Mouse (Mus musculus): ENCODE results near the gene Hs2st1.

The Hs2st1 gene

DNA sequence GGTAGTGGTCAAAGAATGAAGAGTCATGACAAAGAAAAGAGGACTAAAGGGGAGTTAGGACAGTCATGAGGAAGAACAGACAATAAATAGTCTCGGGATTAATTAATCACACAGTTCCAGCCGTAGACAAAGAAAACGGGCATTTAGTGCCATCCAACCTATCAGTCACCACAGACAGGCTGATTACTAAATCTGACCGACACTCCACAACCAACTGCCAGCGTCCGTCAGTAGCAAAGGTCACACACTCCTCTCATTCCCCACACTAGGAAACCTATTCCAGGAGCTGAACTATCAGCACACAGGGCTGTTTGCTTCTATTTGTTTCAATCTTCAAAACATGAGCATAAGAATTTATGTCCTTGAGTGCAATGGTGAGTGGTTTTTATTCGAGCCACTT lies 16.0 kb downstream of the Hs2st1 start:
- DNase-seq (ENCODE audit: low spot score in 2 of 2), result no peak

DNA sequence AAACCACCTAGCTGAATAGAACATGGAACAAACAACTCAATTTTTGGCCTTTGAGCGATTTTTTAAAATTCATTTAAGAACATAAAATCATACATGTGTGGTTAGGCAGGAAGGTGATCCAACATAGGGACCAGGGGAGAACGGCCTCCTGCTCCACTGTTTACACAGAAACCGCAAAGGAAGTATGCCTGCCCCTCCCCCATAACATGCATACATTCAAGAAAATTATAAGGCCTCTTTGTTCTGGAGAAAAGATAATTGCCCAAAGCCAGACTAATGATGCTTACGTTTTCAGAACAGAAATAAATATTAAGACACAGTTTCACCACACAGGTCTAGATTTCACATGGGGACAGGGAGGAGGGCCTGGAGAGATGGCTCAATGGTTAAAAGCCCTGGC lies 18.6 kb downstream of the Hs2st1 start:
- DNase-seq (ENCODE audit: low spot score in 2 of 2), result no peak

DNA sequence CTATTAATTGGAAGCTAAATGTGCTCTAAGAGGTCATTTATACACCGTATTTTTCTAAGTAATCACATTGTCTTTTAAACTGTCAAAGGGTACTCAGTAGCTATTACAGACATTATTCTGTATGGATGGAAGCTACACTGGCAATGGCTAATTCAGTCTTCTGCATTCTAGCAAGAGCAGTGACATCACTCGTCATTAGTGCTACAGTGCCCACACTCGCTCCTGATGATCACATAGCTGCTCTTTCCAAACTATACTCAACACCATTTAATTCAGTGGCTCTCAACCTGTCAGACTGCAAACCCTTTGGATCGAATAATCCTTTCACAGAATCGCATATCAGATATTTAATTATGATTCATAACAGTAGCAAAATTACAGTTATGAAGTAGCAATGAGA lies 19.3 kb downstream of the Hs2st1 start:
- DNase-seq (ENCODE audit: low spot score in 2 of 2), result no peak

DNA sequence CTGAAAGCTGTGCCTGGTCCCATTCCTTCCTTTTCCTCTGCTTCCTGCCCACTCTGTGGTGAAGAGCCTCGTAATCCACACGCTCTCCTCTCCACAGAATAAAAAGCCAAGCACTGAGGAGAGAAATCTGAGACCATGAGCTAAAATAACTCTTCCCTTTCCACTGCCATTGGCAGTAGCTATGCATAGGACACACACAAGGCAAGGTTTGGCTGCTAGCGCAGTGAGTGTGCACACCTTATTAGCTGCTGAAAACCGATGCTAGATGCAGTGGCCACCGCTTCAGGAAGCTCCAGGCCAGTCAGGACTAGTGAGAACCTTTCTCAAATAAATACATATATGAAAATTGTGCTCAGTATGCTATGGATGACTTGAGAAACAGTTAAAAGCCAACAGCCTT lies 19.9 kb downstream of the Hs2st1 start:
- DNase-seq (ENCODE audit: low spot score in 2 of 2), result no peak

DNA sequence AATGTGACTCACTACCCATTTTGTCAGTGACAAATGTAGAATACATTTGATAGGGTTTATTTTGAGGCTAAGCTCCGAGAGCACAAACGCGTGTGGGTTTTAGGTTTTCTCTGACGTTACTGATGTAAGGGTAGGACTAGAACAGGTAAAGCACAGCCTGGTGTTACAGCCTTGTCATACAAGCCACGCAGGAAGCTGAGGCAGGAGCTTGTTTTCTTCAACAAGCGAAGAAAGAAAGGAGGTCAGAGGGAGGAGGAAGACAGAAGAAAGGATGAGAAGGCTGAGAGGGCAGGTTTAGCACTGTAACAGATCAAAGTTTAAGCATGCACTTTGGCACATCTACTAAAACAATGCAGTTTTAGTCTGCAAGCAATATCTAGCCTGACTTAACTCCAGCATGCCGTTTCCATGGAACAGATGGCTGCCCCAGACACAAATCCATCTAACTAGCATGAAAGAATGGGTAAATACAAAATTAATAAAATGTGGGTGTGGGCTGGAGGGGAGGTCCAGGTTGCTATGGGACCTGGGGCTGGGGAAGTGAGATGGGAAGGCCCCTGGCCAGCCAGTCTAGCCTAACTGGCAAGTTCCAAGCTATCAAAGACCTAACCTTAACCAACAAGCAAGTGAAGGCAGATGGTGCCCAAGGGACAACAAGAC lies 21.7 kb downstream of the Hs2st1 start:
- DNase-seq (ENCODE audit: low spot score in 2 of 2), result no peak

DNA sequence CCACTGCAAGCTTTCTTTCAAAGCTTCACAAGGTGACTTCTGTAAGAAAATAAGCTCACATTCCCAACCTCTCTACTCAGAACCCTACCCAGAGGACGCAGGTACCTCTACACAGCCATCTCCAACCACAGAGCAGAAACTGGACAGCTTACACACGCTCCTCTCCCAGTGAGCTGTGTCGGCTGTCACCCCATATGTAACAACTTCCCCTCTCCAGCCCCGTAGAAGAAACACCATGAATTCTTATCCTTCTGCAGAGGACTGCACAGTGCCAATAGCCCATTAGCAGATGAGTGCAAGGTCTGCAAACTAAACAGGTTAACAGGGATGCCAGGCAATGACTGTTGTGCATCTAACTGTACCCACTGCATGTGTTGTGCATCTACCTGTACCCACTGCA lies 23.5 kb downstream of the Hs2st1 start:
- no peak for DNase-seq (ENCODE audit: low spot score in 2 of 2)

DNA sequence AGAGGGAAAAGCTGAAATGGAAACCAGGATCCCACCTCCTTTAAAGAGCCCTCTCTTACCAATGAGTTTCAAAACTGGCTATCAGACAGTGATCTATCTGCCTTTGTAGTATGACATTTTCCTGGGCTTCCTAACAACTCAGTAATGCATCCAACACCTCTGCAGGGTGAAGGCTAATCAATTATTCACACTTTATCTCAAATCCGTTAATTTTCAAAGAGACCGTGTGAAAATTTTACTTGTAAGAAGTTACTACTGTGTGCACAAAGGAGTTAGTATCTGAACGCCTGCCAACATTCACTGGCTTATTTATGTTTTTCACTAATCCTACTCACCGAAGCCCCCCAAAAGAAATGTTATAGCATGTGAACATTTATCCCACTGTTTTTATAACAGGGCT lies 24.1 kb downstream of the Hs2st1 start:
- no peak for DNase-seq (ENCODE audit: low spot score in 2 of 2)

DNA sequence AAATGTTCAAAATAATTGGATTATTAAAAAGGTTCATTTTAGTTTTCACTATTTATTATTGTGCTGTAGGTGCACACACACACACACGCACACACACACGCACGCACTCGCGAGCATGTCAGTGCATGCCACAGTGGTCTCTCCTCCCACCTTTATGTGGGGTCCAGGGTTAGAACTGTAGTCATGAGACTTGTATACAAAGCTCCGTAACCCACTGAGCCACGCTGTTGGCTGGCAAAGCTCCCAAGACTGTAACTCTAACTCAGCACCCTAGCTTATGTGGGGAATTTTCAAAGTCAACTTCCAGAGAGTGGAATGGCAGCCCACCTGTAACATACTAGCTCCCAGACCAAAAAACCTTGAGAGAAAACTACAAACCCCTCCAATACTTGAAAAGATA lies 24.8 kb downstream of the Hs2st1 start:
- DNase-seq (ENCODE audit: low spot score in 2 of 2), result no peak

DNA sequence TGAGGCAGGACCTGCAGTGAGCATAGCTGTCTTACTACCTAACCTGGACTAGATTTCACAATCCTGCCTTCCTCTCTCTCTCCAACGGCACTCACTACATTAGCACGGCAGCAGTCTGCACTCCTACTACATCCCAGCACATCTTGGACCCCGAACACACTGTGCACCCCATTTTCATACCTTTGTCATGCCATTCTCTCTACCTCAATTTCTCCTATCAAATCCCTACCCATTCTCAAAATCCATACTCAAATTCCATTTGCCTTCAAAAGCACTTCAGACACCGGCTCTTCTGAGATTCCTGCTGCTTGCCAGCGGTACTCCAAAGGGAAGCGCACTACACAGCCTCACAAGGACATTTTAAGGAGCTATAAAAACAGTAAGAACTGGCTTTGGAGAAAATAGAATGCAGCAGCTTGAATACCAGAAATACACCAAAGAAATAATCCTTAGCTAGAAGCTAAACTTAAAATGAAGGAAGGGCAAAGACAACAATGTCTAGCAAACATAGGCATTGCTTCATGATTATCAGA lies 28.0 kb downstream of the Hs2st1 start:
- no peak for DNase-seq (ENCODE audit: low spot score in 2 of 2)

DNA sequence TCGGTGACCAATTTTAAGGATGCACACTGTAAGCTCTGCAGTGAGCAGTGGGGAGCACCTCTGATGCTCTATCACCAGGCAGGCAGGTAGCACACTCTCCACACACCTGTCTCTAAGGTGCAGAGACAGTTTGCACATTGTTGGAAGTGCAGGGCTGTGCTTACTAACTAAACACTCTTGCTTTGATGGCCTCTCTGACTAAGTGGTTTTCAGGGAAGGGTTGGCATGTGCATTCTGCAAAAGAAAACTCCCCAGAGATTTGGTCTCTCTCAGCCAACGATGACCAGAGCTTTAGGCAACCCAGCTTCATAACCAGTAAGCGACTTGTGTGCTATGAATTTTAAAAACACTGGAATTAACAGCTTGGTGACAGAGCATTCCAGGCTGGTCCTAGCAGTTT lies 29.2 kb downstream of the Hs2st1 start:
- no peak for DNase-seq (ENCODE audit: low spot score in 2 of 2)

DNA sequence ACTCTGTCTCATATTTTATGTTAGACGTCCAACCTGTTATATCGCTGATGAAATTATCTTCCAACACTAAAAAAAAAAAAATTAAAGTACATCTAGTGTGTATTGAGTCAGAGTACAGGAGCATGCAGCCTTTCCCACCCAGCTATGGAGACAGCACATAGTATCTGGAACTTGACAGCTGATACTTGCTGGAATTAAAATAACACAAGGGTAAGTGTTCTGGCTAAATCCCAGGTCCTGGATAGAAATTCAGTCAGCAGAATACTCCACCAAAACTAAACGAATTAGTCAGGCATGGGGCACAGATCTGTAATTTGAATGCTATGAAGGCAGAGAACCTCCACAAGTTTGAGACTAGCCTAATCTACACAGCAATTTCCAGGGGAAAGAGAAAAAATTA lies 30.9 kb downstream of the Hs2st1 start:
- DNase-seq (ENCODE audit: low spot score in 2 of 2), result no peak

DNA sequence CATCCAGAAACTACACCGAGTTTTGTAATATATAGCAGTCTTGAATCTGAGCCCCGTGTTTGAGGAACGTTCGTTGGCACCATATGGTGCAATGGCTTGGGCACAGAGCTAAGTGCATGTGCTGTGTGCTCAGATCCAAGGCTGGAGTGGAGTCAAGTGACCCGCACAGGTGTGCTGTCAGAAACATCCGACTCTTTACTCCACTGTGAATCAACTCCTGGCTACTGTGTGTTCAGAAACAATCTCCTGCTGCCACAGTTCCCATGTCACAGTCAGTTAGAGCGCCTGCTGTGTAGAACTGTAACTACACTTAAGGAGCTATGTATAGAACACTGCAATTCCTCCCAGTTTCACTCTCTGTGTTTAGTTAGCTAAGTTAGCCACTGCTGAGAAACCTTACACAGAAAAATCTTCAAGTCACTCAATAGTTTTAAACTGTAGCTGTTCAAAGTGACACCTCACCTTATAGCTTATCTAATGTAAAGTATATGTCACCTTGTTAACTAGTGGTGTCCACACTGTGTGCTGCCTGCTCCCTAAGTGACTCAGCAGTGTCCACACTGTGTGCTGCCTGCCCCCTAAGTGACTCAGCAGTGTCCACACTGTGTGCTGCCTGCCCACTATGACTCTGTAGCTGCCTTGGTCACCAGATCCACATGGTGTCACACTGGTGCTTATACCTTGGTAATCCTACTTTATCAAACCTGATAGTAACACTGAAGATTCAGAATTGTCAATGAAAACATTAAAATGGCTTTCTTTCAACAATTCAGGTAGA lies 32.7 kb downstream of the Hs2st1 start:
- no peak for DNase-seq (ENCODE audit: low spot score in 2 of 2)

DNA sequence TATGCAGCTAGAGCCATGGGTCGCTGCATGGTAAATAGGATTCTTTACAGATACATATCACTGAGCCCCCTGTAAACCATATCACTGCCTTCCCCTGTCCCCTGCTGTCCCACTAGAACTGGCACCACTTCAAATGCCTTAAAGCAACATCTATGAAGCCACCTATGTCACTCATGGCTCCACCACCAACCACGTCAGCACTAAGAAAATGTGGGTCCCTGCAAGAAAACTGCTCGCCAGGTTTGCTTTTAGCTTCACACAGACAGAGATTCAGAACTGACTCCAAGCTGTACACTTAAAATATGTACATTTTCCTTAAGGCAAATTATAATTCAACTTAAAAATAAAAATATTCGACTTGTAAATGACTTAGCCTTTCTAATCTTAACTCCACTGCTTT lies 34.9 kb downstream of the Hs2st1 start:
- DNase-seq (ENCODE audit: low spot score in 2 of 2), result no peak

DNA sequence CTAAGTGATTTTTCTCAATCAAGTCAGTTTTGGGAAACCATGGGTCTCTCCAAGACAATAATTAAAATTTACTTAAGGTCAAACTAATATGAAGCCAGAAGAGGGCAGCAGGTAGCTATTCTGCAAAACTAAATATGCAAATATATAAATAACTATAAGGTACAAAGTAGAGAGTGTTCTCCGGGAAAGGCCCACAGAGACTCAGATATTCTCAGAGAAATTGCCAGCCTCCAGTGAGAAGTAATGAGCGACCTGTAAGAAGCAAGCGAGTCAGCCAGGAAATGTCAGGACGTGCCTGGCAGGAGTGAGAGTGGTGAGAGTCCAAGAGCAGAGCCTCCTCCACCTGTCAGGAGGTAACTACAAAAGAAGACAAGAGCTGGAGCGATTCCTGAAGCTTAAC lies 39.0 kb downstream of the Hs2st1 start:
- DNase-seq (ENCODE audit: low spot score in 2 of 2), result no peak

DNA sequence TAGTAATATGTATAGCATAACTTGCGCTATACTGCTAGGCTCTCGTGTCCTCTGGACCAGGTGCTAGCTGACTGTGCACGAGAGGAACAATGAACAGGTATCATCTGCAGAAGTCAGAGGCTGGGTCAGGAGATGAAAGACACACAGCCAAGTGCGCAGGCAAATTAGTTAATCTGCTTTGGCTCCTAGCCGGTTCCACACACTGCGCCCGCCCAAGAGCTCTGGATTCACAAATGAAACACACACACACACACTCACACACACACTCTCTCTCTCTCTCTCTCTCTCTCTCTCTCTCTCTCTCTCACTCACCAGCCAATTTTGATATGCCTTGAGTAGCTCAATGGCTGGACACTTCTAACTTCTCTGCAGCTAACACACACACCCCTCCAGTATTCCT lies 42.1 kb downstream of the Hs2st1 start:
- DNase-seq (ENCODE audit: low spot score in 2 of 2), result no peak

DNA sequence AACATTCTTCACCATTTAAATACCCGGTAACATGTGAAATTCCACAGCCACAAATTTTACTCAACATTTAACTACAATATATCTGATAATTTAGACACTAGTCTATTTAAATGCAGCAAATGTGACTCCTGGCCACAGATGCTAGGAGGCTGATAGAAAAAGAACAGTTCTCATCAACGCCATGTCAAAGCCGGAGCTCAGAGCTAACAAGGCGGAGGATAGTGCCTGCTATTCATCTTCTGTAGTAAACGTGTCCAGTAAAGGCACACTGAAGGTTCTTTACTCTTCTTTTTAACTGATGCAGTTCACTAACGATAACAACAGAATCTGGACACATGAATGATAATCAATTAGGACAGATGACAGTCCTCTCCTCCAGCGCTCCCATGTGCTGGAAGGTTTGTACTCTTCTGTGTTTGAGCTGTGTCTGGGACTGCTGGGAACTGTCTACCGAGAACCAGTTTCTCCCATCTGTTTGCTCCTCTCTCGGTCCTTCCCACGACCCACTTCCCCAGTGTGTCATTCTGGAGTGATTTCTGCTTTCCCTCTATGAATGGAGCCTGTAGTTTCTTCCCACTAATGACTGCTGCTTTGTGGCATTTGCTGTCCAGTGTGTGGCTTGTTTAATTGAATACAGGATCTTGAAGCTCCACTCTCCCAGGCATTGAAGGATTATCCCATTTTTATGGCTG lies 50.3 kb downstream of the Hs2st1 start:
- DNase-seq (ENCODE audit: low spot score in 2 of 2), result no peak

DNA sequence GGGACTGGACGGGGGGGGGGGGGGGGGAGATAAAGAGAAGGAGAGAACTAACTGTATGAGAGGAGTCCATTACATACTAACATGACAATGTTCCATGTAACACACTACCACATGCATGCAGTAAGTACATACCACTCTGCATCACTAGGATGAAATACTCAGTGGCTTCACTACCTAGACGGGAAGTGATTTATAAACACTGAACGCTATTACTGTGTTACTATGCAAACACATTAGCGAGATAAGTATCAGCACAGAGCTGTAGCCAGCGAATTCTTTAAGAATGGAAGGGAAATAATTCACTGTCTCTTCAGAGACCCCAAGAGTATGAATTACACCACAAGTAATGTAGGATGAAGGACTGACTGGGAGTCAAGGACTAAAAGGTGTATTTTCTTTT lies 51.1 kb downstream of the Hs2st1 start:
- no peak for DNase-seq (ENCODE audit: low spot score in 2 of 2)

DNA sequence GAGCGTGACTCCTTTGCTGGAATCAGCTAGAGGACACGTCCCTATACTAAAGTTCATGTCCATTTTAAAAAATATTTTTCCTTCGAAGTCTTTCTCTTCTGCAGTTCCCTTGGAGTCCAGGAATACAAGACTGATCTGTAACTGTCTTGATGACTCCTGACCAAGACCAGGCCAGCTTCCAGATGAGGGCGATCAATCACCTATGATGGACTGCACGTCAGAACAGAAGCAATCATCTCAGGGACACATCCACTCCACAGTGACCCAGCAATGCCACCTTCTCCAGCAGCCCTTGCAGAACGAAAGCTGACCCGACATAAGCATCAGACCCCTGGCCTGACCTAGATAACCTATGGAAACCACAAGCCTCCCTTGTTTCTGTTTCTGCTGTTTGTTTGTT lies 54.7 kb downstream of the Hs2st1 start:
- no peak for DNase-seq (ENCODE audit: low spot score in 2 of 2)

DNA sequence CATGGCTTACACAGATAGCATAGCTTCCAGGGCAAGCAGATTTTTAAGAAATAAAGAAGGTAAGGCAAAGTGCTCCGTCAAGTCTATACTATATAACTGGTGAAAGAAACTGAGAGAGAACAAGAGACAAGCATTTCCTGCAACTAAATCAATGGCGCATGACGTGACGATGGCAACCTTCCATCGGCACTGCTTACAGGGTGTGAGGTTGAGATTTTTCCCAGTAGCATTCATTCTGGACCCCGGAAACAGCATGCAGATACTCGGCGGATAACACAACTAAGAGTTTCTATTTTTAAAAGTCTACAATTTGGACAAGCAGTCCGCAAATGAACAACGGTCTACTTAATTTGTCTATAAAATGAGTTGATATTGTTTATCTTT lies 55.9 kb downstream of the Hs2st1 start:
- no peak for DNase-seq (ENCODE audit: low spot score in 2 of 2)

DNA sequence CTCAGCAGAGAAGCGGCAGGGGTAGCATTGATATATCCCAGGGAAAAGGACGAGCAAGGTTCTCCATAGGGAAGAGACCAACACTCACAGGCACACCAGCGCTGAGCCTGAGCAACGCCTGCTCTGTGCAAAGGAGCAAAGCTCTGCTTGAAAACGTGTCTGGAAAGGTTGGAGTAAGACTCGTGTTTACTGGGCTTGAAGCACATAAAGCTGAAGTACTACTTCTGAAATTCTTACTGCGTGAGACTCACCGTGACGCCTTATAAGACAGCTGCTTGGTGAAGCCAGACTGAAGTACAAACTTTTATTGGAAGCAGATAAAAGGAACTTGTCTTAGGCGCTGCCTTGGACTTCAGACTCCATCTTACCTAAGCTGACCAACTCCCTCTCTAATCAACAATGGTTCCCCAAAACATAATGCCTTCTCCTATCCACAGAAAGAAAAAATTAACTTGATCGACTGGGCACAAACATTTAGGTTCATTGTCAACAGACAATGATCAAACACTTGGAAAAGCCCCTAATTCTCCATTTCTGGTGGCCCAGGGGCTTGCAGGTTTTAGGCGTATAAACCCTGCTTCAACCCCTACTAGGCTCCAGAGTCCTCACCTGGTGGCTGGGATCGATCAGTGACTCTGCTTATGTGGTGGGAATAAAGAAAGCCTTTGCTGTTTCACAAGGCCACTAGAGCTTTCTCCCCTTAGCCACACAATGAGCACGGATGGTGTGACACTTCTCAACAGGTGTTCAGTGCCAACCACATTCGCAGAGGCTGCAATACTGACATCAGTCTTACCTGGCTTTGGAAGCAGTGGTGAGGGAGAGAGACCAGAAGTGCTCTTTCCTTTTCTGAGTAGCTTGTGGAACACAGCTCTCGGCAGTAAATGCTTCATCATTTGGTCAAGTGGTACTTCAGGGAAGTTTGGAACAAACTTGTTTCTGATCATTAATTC lies 56.5 kb downstream of the Hs2st1 start:
- no peak for DNase-seq (ENCODE audit: low spot score in 2 of 2)

DNA sequence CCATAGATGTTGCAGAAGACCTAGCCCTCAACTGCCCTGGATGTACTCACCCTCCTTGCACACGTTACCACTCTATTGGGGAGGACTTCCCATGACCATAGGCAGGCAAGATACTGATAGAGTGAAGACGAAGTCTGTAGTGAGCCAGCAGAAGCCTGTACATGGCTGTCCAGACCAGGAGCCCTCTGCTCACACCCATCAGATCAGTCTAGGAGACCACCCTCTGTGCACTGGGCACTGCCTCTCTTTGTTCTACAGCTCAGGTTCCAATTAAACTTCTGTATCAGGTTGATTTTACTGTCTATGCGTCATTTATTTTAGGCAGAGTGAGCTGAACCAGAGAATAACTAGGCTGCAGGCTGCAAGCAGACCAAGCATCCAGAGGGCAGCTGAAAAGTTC lies 59.3 kb downstream of the Hs2st1 start:
- DNase-seq (ENCODE audit: low spot score in 2 of 2), result no peak

DNA sequence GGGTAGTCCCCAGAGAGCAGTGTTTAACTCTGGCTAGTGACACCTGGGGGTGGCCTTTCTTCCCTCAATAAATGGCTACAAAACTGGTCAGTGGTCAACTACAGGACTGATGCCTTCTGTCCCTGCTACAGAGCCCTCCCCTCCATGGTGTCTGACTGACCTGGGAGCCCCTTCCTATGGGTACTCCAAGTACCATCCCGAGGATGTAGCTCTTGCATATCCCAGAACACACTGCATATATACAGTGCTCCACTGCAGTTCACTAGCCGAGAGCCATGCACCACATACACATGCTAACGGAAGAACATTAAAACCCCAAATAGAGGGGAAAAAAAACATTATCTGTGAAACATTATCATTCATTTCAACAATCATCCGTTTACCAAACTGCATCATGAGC lies 61.6 kb downstream of the Hs2st1 start:
- no peak for DNase-seq (ENCODE audit: low spot score in 2 of 2)
